Mouse (Mus musculus): ENCODE measurements around the gene Atp8b3.

Atp8b3 gene

DNA sequence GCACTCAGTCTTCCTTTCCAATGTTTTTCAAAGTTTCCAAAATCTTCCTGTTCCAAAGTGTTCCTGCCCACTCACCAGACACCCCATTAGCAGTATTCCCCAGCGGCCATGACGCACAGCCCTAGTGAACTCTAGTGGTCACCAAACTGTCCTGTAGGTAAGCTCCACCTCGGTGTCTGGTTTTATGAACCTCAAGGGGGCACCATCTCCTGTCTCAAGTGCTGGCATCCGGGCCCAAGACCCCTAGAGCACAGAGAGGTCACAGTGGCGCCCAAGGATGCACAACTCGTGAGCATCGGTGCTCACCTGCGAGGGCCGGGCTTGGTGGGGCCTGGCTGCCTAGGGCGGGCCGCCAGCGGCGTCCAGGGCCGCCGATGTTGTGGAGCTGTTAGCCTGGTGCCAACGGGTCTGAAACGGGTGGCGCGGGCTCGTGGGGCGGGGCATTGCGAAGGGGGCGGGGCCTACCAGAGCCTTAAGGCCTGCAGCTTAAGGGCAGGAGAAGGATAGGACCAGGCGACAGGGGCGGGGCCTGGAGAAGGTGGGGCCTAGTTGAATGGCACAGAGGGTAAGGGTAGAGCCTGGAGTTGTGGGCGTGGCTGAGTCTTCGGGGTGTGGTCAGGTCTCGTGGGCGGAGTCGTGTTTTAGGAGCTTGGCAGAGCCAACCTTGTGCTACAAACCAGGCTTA, at the start of gene Atp8b3:
TSS of gene Atp8b3 (minus strand) at position 415 of the 685 bp plus-strand sequence.
- DNase-seq (ENCODE audit: low spot score in 2 of 2) = peak; percentile 82 to 91

DNA sequence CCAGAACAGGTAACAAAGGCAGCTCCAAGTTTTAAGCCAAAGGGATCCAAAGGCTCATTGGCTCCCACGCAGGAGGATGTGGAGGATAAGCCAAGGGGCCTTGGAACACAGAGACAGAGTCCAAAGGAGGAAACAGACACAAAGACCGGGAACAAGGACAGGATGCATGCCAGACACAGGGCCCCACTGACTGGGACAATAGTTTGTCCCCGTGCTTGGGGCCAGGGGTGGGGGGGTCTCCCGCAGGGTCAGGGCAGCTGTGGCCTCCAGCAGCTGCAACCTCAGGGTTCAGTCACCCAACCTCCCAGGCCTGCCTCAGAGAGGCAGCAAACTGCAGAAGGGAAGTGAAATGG, 48.4 kb upstream of the Atp8b3 start:
- no peak for DNase-seq (ENCODE audit: low spot score in 2 of 2)

DNA sequence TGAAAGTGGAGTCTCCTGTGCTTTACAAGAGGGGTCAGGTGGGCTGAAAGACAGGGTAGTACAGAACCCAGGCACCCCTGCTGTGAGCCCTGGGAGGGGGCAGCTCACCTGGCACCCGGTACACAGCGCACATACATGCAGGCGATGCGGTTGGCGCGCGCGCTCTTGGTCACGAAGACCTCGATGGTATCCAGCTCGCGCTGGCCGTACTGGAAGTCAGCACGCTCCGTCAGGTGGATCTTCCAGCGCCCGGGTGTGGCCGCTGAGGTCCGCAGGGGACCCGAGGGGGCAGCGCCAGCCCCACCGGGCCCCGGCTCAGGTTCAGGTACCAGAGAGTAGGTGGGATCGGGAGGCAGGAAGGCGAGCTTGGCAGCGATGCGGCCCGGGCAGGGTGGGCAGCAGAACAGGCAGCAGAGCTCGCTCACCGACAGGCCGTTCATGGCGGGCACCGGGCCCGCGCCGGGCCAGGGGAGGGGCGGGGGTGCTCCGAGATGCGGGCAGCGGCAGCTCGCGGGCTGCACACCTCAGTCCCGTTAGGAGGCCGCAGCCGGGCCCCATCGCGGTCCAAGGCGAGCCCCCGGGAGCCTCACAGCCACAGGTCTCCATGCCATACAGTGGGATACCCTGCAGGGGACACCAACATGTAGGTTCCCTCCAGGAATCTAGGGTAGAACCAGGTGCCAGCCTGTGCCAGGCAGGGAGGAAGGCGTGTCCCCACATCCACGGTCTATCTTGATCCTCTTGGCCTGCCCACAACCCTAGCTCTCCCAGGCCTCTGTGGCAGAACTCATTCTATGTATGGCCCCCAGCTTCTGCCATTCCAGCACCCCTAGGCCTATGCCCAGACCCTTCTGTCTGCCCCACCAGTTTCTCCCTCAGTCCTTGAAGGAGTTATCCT, 47.7 kb upstream of the Atp8b3 start:
- no peak for DNase-seq (ENCODE audit: low spot score in 2 of 2)

DNA sequence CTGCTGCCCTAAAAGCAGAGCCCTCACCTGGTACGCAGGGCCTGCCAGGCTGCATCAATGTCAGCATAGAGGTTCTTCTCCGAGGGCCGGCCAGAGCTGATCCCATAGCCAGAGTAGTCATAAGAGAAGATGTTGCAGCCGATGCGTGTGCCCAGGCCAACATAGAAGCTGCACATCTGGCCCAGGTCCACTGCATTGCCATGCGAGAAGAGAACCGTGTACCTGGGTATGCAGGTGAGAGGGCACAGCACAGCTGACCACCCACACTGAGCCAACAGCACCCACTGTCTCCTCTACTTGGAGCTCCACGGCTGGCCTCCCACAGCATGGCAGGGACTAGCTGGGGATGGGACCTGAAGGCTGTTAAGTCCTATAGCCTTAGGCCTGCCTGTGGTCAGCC, 46.7 kb upstream of the Atp8b3 start:
- DNase-seq (ENCODE audit: low spot score in 2 of 2) = no peak

DNA sequence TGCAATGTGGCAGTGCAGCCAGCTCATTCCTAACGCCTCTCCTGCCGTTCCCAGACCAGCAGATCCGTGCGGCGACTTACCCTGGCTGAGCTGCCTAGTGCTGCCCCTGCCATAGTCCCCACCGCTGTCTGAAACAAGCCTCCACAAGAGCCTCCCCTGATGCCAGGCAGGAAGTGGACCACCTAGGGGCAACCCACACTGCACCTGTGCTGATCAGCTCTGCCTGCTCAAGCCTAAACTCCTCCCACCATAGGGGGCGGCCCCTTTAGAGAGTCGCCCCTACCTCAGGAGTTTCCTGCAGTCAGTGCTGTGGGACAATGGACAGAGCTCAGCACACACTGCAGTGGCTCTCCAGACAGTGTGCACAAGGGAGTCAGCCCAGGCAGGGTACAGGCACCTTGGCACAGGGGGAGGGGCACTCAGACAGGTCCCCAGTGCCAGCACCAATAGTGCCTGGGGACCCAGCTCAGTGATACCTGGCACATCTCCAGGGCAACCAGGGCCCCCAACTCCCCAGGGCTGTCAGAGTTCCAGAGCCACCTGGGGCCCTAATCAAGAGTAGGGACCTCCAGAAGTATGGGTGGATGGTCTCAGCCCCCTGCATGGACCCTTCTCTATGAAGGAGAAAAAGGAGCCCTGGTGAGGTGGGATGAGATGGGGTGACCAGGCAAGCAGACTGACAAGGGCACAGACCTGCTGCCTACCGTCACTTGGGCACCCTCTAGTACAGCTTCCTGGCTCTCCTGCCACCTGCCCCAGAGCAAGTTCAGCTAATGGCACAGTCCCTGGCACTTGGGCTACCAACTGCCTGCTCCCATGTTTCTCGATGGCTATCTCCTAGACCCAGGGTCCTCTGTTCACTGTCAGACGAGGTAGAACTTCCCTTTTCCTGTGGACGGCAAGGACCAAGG, 46.0 kb upstream of the Atp8b3 start:
- DNase-seq (ENCODE audit: low spot score in 2 of 2) = no peak

DNA sequence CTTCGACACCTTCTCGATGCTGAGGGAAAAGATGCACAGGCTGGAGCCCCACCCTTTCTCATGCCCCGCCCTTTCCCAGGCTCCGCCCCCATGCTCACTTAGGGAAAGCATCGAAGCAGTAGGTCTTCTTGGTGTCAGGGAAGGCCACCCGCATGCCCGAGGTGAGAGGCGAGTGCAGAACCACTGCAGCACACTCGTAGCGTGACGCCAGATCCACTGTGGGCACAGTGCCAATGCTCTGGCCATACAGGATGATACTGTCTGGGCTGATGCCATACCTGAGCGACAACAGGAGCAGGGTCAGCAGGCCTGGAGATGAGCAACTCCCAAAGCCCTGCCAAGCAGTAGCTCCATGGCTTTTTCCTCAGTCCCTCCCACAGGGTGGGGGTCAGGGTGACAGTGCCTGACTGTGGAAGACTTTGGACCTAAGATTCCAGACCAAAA, 45.1 kb upstream of the Atp8b3 start:
- DNase-seq (ENCODE audit: low spot score in 2 of 2) = no peak

DNA sequence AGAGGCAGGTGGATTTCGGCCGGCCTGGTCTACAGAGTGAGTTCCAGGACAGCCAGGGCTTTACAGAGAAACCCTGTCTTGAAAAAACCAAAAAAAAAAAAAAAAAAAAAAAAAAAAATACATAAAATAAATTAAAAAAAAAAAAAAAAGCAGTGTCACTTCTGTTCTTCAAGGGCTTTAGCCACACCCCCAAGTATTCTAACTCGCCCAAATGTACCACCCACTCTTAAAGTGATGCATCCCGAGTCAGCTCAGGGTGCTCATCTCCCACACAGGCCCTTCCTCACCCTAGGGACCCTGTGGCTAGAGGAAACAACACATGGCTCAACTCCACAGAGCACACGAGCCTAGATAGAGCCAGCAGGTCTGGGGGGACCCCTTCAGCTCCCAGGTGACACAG, 44.1 kb upstream of the Atp8b3 start:
- no peak for DNase-seq (ENCODE audit: low spot score in 2 of 2)

DNA sequence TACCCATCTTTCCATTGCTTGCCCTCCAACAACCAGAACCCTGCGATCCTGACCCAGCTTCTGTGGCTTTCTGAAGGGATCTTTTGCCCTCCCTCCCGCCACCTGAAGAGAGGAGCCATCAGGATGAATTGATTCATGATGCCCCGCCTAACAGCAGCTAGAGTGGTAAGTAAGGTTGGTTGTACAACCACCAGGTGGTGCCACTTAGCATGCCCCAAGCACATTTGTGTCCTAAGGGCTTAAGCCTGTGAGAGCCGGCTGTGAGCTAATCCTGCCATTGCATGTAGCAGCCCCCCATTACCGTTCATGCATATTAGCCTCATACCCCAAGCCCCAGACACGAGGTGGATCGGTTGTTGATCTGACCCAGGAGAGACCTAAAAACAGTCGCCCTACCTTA, 40.0 kb upstream of the Atp8b3 start:
- DNase-seq (ENCODE audit: low spot score in 2 of 2) = no peak

DNA sequence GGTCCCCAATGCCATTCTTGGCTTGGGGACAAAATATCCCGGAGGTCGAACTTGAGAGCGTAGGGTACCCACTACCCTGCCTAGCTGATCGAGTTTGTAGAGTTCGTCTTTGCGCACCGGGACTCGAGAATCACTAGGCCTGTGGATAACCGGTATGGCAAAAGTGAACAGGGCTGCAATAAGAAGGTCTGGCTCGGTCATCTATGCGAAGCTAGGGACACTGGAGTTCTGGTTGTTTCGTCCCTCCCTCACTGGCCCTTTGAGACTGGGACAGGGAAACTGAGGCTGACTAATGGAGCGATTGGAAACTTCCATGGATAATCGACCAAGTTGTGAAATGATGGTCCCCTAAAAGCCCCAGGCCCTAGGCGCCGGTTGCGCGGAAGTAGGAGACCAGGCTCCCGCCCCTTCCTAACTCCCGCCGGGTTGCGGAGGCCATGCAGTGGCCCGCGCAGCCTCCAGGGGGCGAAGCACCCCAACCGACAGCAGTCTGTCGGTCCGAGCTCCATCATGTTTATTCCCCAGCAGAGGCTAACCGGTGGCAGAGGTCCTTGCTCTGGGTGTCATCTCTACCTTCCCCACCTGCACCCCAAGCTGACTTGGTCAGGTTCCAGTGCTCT, 39.3 kb upstream of the Atp8b3 start:
- DNase-seq (ENCODE audit: low spot score in 2 of 2) = peak; percentile 80 to 85

DNA sequence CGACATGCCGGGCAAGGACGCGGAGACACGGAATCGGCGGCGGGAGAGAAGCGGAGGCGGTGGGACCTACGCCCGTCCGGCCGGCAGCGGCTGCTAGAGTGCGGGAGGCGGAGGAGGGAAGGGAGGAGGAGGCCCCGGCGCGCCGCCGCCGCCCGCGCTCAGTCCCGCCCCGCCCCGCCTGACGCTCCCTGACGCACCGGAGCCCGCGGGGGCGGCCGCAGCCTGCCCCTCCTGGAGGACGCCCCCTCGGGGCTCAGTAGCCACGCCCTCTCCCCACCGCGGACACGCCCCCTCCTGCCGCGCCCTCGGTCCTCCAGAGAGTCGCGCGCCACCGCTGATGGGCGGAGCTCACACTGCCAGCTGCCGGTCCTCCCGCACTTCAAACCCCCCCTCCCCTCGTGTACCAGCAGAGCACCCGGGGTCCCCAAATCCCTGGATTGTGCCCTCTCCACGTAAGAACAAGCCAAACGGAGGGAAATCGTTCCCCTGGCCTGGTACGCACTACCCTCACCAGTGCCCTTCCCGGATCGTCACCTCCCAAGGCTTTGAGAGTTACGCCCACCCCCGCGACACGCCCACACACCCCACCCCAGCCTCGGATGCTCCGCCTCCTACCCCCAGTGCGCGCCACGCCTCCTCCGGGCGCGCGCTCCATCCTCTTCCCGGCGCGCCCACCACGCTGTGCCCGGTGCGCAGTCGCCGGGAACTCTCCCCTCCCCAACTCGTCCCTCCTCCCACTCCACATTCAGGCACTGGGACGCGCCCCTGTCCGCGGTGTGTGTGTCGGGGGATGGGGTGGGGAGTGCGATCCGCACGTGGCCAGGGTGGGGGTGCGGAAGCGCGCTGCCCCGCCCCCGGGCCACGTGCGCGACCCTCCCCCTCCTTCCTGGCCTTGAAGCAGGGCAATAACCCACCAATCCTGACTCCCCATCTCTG, 38.5 kb upstream of the Atp8b3 start, which contains the start of gene Klf16:
TSS of gene Klf16 (minus strand) at position 127 of the 936 bp plus-strand sequence.
- peak; percentile 99 for DNase-seq (ENCODE audit: low spot score in 2 of 2)

DNA sequence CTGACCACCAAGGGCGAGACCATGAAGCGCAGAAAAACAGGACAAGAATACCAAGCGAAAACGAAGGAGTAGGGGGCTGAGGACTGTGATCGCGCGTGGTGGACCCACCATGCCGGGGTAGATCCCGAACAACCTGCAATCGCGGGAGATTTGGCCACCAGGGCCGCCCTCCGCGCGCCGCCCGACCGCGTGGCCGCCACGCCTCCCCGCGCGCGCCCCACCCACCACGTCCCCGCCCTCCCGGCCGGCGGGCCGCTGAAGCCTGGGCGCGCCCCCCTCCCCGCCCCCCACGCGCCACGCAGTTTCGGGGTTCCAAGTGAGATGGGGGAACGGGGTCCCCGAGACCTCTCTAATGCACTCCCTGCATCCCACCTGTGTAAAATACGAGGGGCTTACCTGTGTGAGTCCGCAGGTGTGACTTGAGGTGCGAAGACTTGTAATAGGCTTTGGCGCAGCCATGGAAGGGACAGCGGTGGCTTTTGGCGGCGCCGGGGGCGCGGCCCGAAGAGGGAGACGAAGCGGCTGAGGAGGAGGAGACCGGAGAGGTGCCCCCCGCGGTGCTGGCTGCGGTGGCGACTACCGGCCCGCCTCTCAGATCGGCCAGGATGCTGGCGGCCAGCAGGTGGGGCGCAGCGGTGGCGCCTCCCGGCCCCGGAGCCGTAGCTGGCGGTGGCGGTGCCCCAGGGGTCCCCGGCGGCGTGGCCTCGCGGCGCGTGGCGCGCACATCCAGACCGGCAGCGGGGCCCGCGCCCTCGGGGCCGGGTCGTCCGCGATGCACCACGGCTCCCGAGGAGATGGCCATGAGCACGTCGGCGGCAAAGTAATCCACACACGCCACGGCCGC, 37.6 kb upstream of the Atp8b3 start:
- peak in 1 of 2 experiments; percentile 67 for DNase-seq (ENCODE audit: low spot score in 2 of 2)

DNA sequence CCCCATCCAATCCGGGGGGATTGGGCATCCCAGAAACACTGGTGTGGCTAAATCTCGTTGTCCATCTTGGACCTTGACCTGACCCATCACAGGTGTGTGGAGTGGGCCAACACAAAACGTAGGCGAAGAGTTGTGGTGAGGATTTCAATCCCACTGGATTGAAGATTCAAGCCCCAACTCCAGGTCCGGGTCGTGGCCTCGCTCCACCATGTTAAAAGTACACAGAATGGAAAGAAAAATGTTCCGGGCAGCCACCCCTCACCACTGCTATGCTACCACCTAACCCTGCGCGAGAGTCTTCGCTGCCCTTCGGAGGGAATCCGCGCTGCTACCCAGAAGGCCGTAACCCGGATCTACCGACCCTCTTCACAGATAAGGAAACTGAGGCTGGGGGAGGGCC, 37.0 kb upstream of the Atp8b3 start:
- DNase-seq (ENCODE audit: low spot score in 2 of 2) = no peak

DNA sequence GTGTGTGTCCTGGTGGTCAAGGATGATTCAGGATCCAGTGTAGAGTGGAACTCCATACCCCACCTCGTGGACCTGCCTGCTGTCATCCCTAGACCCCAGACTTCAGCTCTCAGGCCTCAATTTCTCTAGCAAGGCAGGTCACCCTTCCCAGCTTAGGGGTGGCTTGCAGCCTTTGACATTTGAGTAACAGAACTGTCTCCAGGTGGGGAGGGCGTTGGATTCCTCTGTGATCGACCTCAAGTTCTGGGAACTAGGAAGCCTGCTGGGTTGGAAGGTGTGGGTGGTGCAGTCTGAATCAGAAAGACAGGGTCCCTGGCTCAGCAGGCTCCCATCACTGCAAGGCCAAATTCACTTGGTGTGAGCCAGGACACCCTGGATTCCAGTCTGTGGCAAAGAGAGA, 36.0 kb upstream of the Atp8b3 start:
- no peak for DNase-seq (ENCODE audit: low spot score in 2 of 2)

DNA sequence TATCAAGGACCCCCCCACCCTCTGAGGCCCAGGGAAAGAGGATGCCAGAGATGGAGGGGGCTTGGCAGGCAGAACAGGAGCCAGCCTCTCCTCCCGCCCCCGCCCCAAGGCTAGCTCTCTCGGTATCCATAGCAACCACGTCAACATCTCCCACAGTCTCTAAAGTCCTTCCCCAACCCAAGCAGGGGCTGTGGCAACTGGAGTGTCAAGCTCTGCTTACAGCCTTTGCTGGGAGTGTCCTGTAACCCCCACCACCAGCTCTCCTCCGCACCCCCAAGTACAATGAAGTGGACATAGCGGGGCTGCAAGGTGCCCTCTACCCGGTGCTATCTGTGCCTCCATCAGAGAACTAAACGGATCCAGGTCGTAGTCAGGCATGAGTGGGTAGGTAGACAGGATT, 35.0 kb upstream of the Atp8b3 start:
- no peak for DNase-seq (ENCODE audit: low spot score in 2 of 2)

DNA sequence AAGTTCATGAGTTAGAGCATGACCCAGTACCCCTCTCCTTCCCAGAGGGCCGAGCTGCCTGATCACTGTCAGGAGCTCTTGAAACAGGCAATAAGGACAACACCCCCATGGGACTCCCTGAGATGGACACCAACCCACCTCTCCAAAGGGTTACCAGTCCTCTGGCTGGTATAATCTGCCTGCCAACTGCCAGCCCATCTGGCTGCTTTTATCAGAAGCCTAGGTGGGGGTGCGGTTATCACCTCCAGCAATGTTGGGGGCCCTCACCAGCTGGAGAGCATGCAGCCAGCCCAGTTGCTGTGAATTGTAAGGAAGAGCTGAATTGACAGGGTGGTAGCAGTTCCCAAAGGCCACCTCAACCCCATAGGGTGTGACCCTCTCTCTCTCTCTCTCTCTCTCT, 33.6 kb upstream of the Atp8b3 start:
- DNase-seq (ENCODE audit: low spot score in 2 of 2) = no peak

DNA sequence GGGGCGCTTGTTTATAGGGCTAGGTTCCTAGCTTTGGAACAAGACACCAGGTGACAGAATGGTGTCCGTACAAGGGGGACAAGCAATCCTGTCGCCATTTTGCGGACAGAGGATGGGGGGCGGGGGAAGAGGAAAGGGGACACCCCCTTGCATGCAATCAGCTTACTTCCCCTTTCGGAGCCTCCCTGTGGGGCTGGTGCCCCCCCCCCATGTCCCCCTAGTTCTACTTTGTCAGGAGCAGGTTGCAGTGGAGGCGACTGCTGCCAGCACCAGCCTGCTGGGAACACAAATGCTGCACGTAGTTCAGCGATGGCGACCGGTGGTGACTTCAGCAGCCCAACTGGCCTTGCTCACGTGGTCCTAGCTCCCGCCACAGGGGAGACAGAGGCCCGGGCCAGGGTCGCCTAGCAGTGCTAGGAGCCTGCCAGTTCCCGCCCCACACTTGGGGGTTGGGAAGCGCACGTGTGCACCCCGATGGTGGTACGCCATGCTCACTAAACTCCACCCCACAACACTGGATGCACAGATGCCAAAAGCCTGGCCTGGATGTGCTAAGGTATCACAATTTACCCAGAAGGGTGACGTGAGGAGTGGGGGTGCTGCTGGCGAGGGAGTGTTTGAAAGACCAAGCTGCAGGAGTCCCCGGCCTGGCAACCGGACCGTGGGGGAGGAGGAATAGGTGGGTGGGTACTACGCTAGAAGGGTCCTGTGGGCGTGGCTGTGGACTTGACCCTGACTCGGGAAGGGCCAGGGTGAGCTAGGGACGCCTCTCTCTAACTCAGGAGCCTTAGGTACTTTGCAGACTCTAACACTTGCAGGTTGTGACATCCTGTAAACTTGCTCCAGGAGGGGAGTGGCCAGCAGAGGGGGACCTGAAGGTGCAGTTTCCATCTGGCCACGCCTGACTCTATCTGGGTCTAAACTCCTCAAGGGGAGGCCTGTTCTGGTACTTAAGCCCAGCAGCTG, 32.2 kb upstream of the Atp8b3 start:
- DNase-seq (ENCODE audit: low spot score in 2 of 2) = no peak

DNA sequence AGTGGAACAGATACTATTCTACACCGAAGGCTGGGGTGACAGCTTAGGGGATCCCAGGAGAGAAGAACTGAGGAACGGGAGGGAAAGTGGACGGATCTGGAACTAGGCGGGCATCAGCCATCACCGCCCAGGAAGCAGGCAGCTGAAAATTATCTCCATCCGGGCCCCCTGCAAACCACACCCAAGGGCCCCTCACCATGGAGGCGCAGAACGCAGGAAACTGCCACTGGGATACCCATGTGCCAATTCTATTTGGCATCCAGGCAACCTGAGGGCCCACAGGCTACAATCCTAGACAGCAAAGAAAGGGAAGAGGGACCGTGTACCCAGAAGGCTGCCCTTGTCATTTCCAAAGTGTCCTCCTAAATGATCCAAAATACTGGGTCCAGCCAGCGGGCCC, 31.5 kb upstream of the Atp8b3 start:
- DNase-seq (ENCODE audit: low spot score in 2 of 2) = no peak

DNA sequence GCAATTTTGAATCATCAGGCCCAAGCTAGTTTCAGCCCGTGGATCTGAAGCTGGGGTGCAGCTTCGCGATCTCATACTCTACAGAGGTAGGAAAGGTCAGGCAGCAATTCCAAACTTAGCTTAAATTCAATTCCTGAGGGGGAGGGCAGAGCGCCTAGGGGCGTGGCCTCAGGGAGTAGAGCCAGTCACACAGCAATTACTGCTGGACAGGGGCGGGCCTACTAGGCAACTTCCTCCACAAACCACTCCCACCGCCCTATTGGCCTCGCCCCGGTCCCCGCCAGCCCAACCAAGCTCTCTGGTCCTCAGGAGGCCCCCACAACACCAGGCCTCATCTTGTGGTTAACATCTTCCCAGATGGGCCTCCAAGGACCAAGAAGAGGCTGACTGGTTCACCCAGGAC, 30.7 kb upstream of the Atp8b3 start:
- peak in 1 of 2 experiments; percentile 63 for DNase-seq (ENCODE audit: low spot score in 2 of 2)

Data from urinary bladder, postnatal 4 days (tissue).